Mouse (Mus musculus) midbrain, embryonic 10.5 days (tissue): ENCODE results near the gene Ptafr. TPM values are rescaled to one million over a fixed set of nuclear protein-coding genes. Genes with fewer than 3 reads are reported as not detected.
"Not testable (repeated sequence)": the region's sequence is repeated elsewhere in the genome, so short reads cannot be mapped to it uniquely, and the experiment has no call there.

ENCODE experiments used
- DNase-seq: peaks from one replicate; pipeline ENCODE4 v3.0.0-alpha.2; 2017; ENCODE audit warnings: low spot score
- H3K27ac ChIP-seq: fragments of 300-500 bp; sonication (generic); replicated peaks from 2 replicates; pipeline ENCODE4 v1.5.1; 2016; ENCODE audit warnings: mild to moderate bottlenecking
- H3K27me3 ChIP-seq: fragments of 300-500 bp; sonication (generic); 2 replicates; pipeline ENCODE4 v1.6.1; 2016; ENCODE audit warnings: low read depth, mild to moderate bottlenecking; ENCODE audit not compliant: poor library complexity, severe bottlenecking
- H3K36me3 ChIP-seq: fragments of 300-500 bp; sonication (generic); 2 replicates; pipeline ENCODE4 v1.6.1; 2016; ENCODE audit warnings: mild to moderate bottlenecking, moderate library complexity
- H3K4me1 ChIP-seq: fragments of 300-500 bp; sonication (generic); 2 replicates; pipeline ENCODE4 v1.6.1; 2016
- H3K4me3 ChIP-seq: fragments of 300-500 bp; sonication (generic); 2 replicates; pipeline ENCODE4 v1.5.1; 2016; ENCODE audit warnings: mild to moderate bottlenecking, moderate library complexity
- H3K9me3 ChIP-seq: fragments of 300-500 bp; sonication (generic); replicated peaks from 2 replicates; pipeline ENCODE4 v1.6.1; 2016; ENCODE audit warnings: mild to moderate bottlenecking
- WGBS: fragments of 180-500 bp; shearing (Covaris S2); methylation state at CpG from one replicate; pipeline ENCODE4 v1.1.7; 2016; 5-methylcytosine and 5-hydroxymethylcytosine counted together
- polyA plus RNA-seq: library from polyadenylated mRNA; unstranded; fragments of >200 nt; fragmentation: Nextera tagmentation; extraction: Ambion mirVana; gene quantifications from 2 replicates; pipeline ENCODE4 v1.2.1, GENCODE M21; 2016

The Ptafr gene
- polyA plus RNA-seq, 1 experiment from 2014 or later, result 0.41 TPM

- Histone ChIP-seq H3K4me1 (no peaks in the 10 kb centered on the region), H3K36me3 (no peaks in the 10 kb centered on the region), H3K4me3 (no peak overlapping the region), H3K9me3 (no peaks in the 10 kb centered on the region), H3K27ac (no peak overlapping the region), H3K27me3 (no peaks in the 10 kb centered on the region)
- WGBS, result 81% methylated on average over 6 of the region's 6 CpGs
- DNase-seq, result no peak
Measured at GRCm38 (mm10) chr4:132600465-132600864, 36.6 kb downstream of the Ptafr start.

DNA sequence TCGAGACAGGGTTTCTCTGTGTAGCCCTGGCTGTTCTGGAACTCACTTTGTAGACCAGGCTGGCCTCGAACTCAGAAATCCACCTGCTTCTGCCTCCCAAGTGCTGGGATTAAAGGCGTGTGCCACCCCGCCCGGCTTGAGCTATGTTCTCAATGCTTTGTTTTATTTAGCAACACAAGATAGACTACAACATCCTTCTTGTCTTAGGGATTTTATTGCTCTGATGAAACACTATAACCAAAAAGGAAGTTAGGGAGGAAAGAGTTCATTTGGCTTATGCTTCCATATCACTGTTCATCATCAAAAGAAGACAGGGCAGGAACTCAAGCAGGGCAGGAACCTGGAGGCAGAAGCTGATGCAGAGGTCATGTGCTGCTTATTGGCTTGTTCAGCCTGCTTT is 37.4 kb downstream of the Ptafr start:
- not testable (repeated sequence) for H3K27me3 ChIP-seq, H3K36me3 ChIP-seq, DNase-seq, H3K27ac ChIP-seq, H3K4me1 ChIP-seq, H3K4me3 ChIP-seq, H3K9me3 ChIP-seq
- WGBS, result 80% methylated on average over 5 of the region's 5 CpGs

DNA sequence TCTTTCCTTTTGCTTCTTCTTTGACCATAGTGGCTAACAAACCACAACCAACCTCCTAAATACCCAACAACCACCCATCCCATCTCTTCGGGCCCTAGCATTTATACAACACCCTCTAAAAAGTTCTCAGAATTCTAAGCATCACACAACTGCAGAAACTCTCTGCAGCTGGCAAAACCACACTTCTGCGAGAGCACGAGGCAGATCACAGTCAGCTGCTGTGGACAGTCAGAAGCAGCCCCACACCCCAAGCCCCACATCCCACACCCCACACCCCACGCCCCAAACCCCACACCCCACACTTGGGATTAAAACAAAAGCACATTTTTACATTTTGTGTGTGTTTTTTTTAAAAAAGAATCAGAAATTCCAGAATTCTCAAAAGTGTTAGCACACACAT is 39.6 kb downstream of the Ptafr start:
- H3K27ac ChIP-seq, result no peak overlapping the region
- no peak overlapping the region for H3K4me3 ChIP-seq
- no peak for DNase-seq
- H3K27me3 ChIP-seq, result no peaks in the 10 kb centered on the region
- no peaks in the 10 kb centered on the region for H3K36me3 ChIP-seq
- no peaks in the 10 kb centered on the region for H3K4me1 ChIP-seq
- 85% methylated on average over 4 of the region's 4 CpGs for WGBS
- H3K9me3 ChIP-seq, result no peaks in the 10 kb centered on the region

GRCm38 (mm10) chr4:132605816-132606215 is 41.9 kb downstream of the Ptafr start:
- H3K36me3 ChIP-seq, result no peaks in the 10 kb centered on the region
- H3K4me3 ChIP-seq, result no peak overlapping the region
- H3K27me3 ChIP-seq, result no peaks in the 10 kb centered on the region
- H3K27ac ChIP-seq, result no peak overlapping the region
- H3K4me1 ChIP-seq, result no peaks in the 10 kb centered on the region
- H3K9me3 ChIP-seq, result no peaks in the 10 kb centered on the region
- no peak for DNase-seq
- WGBS, result 84% methylated on average over 5 of the region's 5 CpGs

DNA sequence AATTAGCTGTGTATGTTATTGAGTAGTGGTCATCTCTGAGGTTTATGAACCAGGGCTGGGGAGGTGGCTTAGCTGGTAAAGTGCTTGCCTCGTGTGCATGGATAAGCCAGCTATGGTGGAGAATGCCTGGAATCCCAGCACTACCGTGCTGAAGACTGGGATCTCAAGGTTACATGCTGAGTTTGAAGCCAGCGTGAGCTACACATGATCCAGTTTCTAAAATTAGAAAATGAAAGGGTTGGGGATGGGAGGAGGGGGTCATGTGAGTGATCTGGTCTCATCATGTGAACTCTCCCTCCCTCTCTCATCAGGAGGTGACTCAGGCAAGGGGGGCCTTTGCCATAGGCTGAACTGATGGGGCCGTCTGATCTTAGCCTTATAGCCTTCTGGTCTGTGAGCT is 44.3 kb downstream of the Ptafr start:
- H3K4me1 ChIP-seq, result 0 out of 2 replicates have a peak, but pooled peaks cover 2% of the 10 kb centered on the region
- no peak for DNase-seq
- no peaks in the 10 kb centered on the region for H3K9me3 ChIP-seq
- H3K27ac ChIP-seq, result no peak overlapping the region
- no peak overlapping the region for H3K4me3 ChIP-seq
- no peaks in the 10 kb centered on the region for H3K27me3 ChIP-seq
- 55% methylated on average over 4 of the region's 4 CpGs for WGBS
- no peaks in the 10 kb centered on the region for H3K36me3 ChIP-seq

GRCm38 (mm10) chr4:132610301-132610984 is 46.6 kb downstream of the Ptafr start:
- Histone ChIP-seq H3K4me1 (0 out of 2 replicates have a peak, but pooled peaks cover 2% of the 10 kb centered on the region), H3K27ac (no peak overlapping the region), H3K36me3 (no peaks in the 10 kb centered on the region), H3K9me3 (peaks cover 7% of the 10 kb centered on the region), H3K27me3 (no peaks in the 10 kb centered on the region), H3K4me3 (no peak overlapping the region)
- DNase-seq, result no peak
- 85% methylated on average over 3 of the region's 3 CpGs for WGBS

DNA sequence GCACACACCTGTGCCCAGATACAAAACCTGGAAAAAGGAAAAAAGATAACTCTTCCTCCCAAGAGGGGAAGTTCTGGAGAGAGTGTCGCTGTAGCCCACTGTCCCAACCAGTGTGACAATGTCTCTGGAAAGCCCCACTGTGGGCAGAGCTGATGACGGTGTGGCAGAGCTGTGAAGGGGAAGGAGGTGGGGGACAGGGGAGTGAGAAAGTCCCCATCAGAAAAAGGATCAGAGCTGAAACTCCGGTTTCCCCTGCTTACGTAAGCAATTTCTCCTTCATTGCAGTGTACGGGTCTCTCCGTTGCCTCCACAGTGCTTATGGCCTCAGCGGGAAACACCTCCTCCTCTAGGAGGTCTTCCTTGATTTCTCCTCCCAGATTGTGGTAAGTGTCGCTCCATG is 47.5 kb downstream of the Ptafr start:
- H3K27ac ChIP-seq, result no peak overlapping the region
- H3K4me3 ChIP-seq, result no peak overlapping the region
- 92% methylated on average over 8 of the region's 8 CpGs for WGBS
- H3K27me3 ChIP-seq, result no peaks in the 10 kb centered on the region
- peaks cover 13% of the 10 kb centered on the region for H3K9me3 ChIP-seq
- H3K36me3 ChIP-seq, result no peaks in the 10 kb centered on the region
- H3K4me1 ChIP-seq, result 0 out of 2 replicates have a peak, but pooled peaks cover 2% of the 10 kb centered on the region
- DNase-seq, result no peak

DNA sequence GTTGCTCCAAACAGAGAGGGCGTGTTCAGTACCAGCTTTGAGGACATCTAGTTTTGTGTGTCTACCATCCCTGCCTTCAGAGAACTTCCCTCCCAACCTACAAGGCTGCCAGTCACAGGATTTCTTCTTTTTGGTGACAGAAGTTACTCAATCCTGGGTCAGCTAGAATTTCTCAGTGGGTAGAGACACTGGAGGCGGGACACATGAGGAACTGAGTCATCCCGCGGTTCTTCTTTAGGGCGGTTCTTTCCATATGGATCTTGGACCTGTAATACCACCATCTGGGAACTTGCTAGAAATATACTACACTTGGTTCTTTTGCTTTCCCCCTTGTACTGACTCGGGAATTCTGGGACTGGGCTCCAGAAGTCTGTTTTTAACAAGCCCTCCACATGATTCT is 54.0 kb downstream of the Ptafr start:
- H3K27me3 ChIP-seq, result no peaks in the 10 kb centered on the region
- no peak overlapping the region for H3K4me3 ChIP-seq
- no peaks in the 10 kb centered on the region for H3K36me3 ChIP-seq
- no peaks in the 10 kb centered on the region for H3K4me1 ChIP-seq
- H3K27ac ChIP-seq, result no peak overlapping the region
- no peak for DNase-seq
- WGBS, result 90% methylated on average over 6 of the region's 6 CpGs
- H3K9me3 ChIP-seq, result peaks cover 13% of the 10 kb centered on the region

GRCm38 (mm10) chr4:132618850-132619375 is 55.0 kb downstream of the Ptafr start:
- Histone ChIP-seq H3K36me3 (no peaks in the 10 kb centered on the region), H3K4me3 (no peak overlapping the region), H3K4me1 (no peaks in the 10 kb centered on the region), H3K27me3 (no peaks in the 10 kb centered on the region), H3K9me3 (peaks cover 13% of the 10 kb centered on the region), H3K27ac (no peak overlapping the region)
- 88% methylated on average over 10 of the region's 10 CpGs for WGBS
- DNase-seq, result no peak

DNA sequence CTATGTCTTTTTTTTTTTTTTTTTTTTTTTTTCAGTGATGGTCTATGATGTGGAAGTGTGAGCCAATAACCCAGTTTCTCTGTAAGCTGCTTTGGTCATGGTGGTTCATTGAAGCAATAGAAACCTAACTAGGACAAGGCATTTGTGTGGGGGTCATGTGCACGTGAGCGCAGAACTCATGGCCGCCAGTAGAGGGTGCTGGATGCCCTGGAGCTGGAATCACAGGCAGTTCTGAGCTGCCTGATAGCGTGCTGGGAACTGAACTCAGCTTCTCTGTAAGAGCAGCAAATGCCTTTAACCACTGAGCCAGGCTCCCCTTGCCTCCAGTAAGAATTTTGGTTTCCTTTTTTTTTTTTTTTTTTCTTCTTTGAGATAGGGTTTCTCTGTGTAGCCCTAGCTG is 56.3 kb downstream of the Ptafr start:
- no peak overlapping the region for H3K4me3 ChIP-seq
- H3K36me3 ChIP-seq, result no peaks in the 10 kb centered on the region
- H3K9me3 ChIP-seq, result peaks cover 10% of the 10 kb centered on the region
- H3K27ac ChIP-seq, result no peak overlapping the region
- no peaks in the 10 kb centered on the region for H3K27me3 ChIP-seq
- no peaks in the 10 kb centered on the region for H3K4me1 ChIP-seq
- WGBS, result 85% methylated on average over 4 of the region's 4 CpGs
- no peak for DNase-seq

DNA sequence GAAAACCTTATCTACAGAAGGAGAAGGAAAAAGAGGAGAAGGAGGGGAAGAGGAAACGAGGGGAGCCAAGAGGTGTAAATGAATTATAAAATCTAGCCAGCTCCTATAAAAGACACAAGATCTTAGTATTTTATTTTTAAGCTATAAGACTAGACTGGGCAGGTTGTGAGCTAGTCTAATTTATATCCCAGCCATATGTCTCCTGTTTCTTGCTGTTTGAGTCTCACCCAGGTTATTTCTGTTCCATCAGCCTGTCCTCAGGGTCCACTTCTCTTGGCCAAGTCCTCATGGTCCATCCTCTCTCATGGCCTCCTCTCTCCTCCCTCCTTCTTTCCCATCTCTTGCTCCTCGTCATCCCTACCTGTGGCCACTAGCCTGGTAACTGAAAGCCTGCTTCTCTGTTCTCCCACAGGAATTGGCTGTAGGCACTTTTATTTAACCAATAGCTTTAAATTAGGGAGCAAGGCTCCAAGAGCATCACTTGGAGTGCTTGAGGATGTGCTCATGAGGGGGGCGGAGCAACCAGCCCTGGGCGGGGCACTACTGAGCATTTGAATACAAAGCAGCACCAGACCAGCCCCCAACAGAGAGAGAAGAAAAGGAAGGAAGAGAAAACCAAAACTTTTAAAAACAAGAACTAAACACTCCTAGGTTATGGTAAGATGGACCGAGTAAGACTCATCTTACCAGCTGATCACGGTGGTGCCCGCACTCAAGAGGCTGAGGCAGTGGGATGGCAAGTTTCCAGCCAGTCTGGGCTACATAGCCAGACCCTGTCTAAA is 57.6 kb downstream of the Ptafr start:
- Histone ChIP-seq H3K27ac (no peak overlapping the region), H3K27me3 (no peaks in the 10 kb centered on the region), H3K4me1 (no peaks in the 10 kb centered on the region), H3K4me3 (no peak overlapping the region), H3K36me3 (no peaks in the 10 kb centered on the region), H3K9me3 (no peaks in the 10 kb centered on the region)
- no peak for DNase-seq
- WGBS, result 74% methylated on average over 7 of the region's 7 CpGs

DNA sequence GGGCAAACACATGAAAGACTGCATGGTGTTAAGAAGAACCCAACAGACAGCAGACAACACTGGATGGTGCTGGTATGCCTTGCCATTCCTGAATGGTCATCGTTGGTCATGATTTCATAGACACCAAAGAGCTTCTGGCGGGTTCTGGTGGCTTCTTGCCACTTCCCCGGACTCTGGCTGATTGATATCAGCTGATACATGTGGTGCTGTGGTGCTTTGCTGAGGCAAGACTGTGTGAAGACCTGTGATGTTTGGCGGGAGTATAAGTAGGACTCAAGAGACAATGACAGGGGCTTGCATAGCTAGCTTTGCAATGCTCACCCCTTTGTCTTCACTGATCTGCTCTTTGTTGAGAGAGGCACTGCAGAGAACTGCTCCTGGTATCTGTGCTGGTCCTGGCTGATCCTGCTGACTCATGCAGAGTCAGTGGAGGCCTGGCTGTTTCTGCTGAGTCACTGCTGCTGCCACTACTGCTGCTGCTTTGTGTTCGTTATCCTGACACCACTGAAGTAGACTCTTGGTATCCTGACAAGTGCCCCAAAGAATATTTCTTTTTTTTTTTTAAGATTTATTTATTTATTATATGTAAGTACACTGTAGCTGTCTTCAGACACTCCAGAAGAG is 60.3 kb downstream of the Ptafr start:
- no peaks in the 10 kb centered on the region for H3K27me3 ChIP-seq
- no peak overlapping the region for H3K4me3 ChIP-seq
- no peak for DNase-seq
- H3K4me1 ChIP-seq, result no peaks in the 10 kb centered on the region
- no peaks in the 10 kb centered on the region for H3K36me3 ChIP-seq
- H3K9me3 ChIP-seq, result no peaks in the 10 kb centered on the region
- WGBS, result 86% methylated on average over 5 of the region's 5 CpGs
- no peak overlapping the region; the same call in 1 of the 2 replicates for H3K27ac ChIP-seq

GRCm38 (mm10) chr4:132628830-132629229 is 65.0 kb downstream of the Ptafr start:
- Histone ChIP-seq H3K4me3 (no peak overlapping the region), H3K4me1 (no peaks in the 10 kb centered on the region), H3K36me3 (peaks cover 3% of the 10 kb centered on the region; the same call in 1 of the 2 replicates), H3K9me3 (no peaks in the 10 kb centered on the region), H3K27ac (no peak overlapping the region), H3K27me3 (no peaks in the 10 kb centered on the region)
- DNase-seq, result no peak
- WGBS, result 12% methylated on average over 2 of the region's 2 CpGs
